8 mouse cellular contexts compared by ENCODE assay signal in the genomic region with DNA sequence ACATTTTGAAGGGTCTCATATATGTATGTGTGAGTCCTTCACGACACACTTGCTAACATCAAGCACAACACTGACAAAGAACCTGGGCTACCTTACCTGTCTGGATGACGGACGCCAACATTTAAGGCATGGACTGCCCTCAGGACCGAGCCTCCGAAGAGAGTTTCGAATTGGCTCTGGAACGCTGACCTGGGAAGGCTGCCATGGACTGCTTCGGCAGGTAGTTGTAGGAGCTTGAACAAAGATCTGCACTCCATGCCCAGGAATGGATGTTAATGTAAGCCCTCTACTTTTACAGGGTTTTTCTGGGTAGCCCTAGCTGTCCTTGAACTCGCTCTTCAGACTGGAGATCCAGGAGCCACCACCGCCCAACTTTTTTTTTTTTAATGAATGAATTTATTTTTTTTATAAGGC. TPM values are rescaled to one million over a fixed set of nuclear protein-coding genes. Genes with fewer than 3 reads are reported as not detected.
A peak's percentile ranks its signal among the peaks of the same experiment; 100 is the strongest.
DNase-seq lines count a peak whose midpoint lies in the region; ATAC-seq lines count a peak whose summit lies in the region.

No protein-coding gene starts in this region.

- WGBS in heart, embryonic 12.5 days: 3% methylated on average over 10 of the region's 10 CpGs
- WGBS in forebrain, embryonic 14.5 days: 2% methylated on average over 10 of the region's 10 CpGs
- WGBS in limb, embryonic 10.5 days: 2% methylated on average over 10 of the region's 10 CpGs
- under 1% methylated on average over 10 of the region's 10 CpGs for WGBS in neural tube, embryonic 11.5 days

- ATAC-seq in heart, embryonic 12.5 days (ENCODE audit: insufficient number of reproducible peaks, low FRiP score): peak; percentile 48; the same call in 1 of the 2 replicates
- ATAC-seq in forebrain, embryonic 14.5 days: no peak
- no peak for ATAC-seq in neural tube, embryonic 11.5 days (ENCODE audit: insufficient read depth, low FRiP score, low TSS enrichment)

- peak overlapping the region; percentile 53 for H3K9ac ChIP-seq in heart, embryonic 12.5 days
- H3K9ac ChIP-seq in forebrain, embryonic 14.5 days (ENCODE audit: low read length): peak overlapping the region; percentile 79
- peak overlapping the region; percentile 47; the same call in 1 of the 2 replicates for H3K9ac ChIP-seq in neural tube, embryonic 11.5 days (ENCODE audit: low read length)

- H3K4me3 ChIP-seq in heart, embryonic 12.5 days: peak overlapping the region; percentile 70
- peak overlapping the region; percentile 54 for H3K4me3 ChIP-seq in forebrain, embryonic 14.5 days (ENCODE audit: low read depth, low read length)
- peak overlapping the region; percentile 71 for H3K4me3 ChIP-seq in limb, embryonic 10.5 days
- peak overlapping the region; percentile 56 for H3K4me3 ChIP-seq in neural tube, embryonic 11.5 days (ENCODE audit: low read depth, low read length)

- H3K4me2 ChIP-seq in heart, embryonic 12.5 days: peak overlapping the region; percentile 88
- H3K4me2 ChIP-seq in forebrain, embryonic 14.5 days (ENCODE audit: low read length): peak overlapping the region; percentile 60
- peak overlapping the region; percentile 60 for H3K4me2 ChIP-seq in neural tube, embryonic 11.5 days (ENCODE audit: low read depth)

- no peak for DNase-seq in heart, adult 9 months (ENCODE audit: low spot score in 2 of 2)
- peak; percentile 35 for DNase-seq in R1 (ENCODE audit: low read depth, low spot score)
- DNase-seq in forebrain, embryonic 14.5 days (ENCODE audit: low spot score): peak; percentile 25
- DNase-seq in limb, embryonic 10.5 days (ENCODE audit: low spot score): peak; percentile 68
- peak; percentile 36 for DNase-seq in neural tube, embryonic 11.5 days (ENCODE audit: low spot score)
- DNase-seq in gastrocnemius, postnatal 4 days (ENCODE audit: low spot score in 2 of 2): no peak
- no peak for DNase-seq in gastrocnemius, postnatal 25 days

- peaks cover 5% of the 10 kb centered on the region; the same call in 1 of the 2 replicates for H3K4me1 ChIP-seq in heart, embryonic 12.5 days (replicated peaks)
- H3K4me1 ChIP-seq in forebrain, embryonic 14.5 days (ENCODE audit: control insufficient read depth, insufficient read depth, low read length): no peaks in the 10 kb centered on the region; the same call in none of the 2 replicates
- H3K4me1 ChIP-seq in limb, embryonic 10.5 days: peaks cover 9% of the 10 kb centered on the region; the same call in 1 of the 2 replicates
- H3K4me1 ChIP-seq in neural tube, embryonic 11.5 days (ENCODE audit: control insufficient read depth, insufficient read depth, low read length): no peaks in the 10 kb centered on the region

- H3K9me3 ChIP-seq in heart, embryonic 12.5 days (replicated peaks): no peaks in the 10 kb centered on the region
- no peaks in the 10 kb centered on the region for H3K9me3 ChIP-seq in forebrain, embryonic 14.5 days (replicated peaks; ENCODE audit: control insufficient read depth, low read length)
- H3K9me3 ChIP-seq in limb, embryonic 10.5 days (replicated peaks): no peaks in the 10 kb centered on the region
- no peaks in the 10 kb centered on the region for H3K9me3 ChIP-seq in neural tube, embryonic 11.5 days (ENCODE audit: control insufficient read depth, low read length)

- no peaks in the 10 kb centered on the region for H3K36me3 ChIP-seq in heart, embryonic 12.5 days
- H3K36me3 ChIP-seq in forebrain, embryonic 14.5 days (ENCODE audit: control insufficient read depth, insufficient read depth, low read length): no peaks in the 10 kb centered on the region
- no peaks in the 10 kb centered on the region for H3K36me3 ChIP-seq in limb, embryonic 10.5 days
- no peaks in the 10 kb centered on the region for H3K36me3 ChIP-seq in neural tube, embryonic 11.5 days (ENCODE audit: control insufficient read depth, insufficient read depth, low read length)

- no peak overlapping the region for H3K27ac ChIP-seq in heart, embryonic 12.5 days (ENCODE audit: poor library complexity, severe bottlenecking)
- no peak overlapping the region for H3K27ac ChIP-seq in forebrain, embryonic 14.5 days (ENCODE audit: low read depth, low read length)
- peak overlapping the region; percentile 91 for H3K27ac ChIP-seq in limb, embryonic 10.5 days
- no peak overlapping the region for H3K27ac ChIP-seq in neural tube, embryonic 11.5 days (ENCODE audit: low read depth, low read length)

- peaks cover 6% of the 10 kb centered on the region; the same call in 1 of the 2 replicates for H3K27me3 ChIP-seq in heart, embryonic 12.5 days (replicated peaks)
- 0 out of 2 replicates have a peak, but pooled peaks cover 4% of the 10 kb centered on the region for H3K27me3 ChIP-seq in forebrain, embryonic 14.5 days (replicated peaks; ENCODE audit: control insufficient read depth, insufficient read depth, low read length)
- peaks cover 14% of the 10 kb centered on the region; the same call in 1 of the 2 replicates for H3K27me3 ChIP-seq in limb, embryonic 10.5 days (ENCODE audit: low read depth, poor library complexity, severe bottlenecking)
- no peaks in the 10 kb centered on the region for H3K27me3 ChIP-seq in neural tube, embryonic 11.5 days (ENCODE audit: control insufficient read depth, insufficient read depth, low read length)

RNA-seq across cellular contexts. Expression of gene Trim27, which starts 44.0 kb away (rescaled TPM):
- polyA plus RNA-seq in heart, embryonic 12.5 days (2016; fragmentation: Nextera tagmentation; extraction: Ambion mirVana): 98.2 and 103 TPM in 2 replicates
- polyA plus RNA-seq in forebrain, embryonic 14.5 days (2014; fragmentation: Nextera tagmentation; extraction: Ambion mirVana): 80.7 and 82.3 TPM in 2 replicates
- 200 and 218 TPM in 2 replicates for polyA plus RNA-seq in limb, embryonic 10.5 days (2016; fragmentation: Nextera tagmentation; extraction: Ambion mirVana)
- 150 and 160 TPM in 2 replicates for polyA plus RNA-seq in neural tube, embryonic 11.5 days (2014; fragmentation: Nextera tagmentation; extraction: Ambion mirVana)
- 10 to 100 TPM; 46.7 to 48.8 TPM for total RNA-seq in gastrocnemius, postnatal 4 days (2021)
- total RNA-seq in gastrocnemius, postnatal 25 days (2021): 10 to 100 TPM; 20.6 to 24.7 TPM

Comparison
In these comparisons a context has a peak if more than half of its experiments do, and no peak if none do; other contexts are left out.
1. DNase-seq: peak in R1 (single experiment), forebrain, embryonic 14.5 days (single experiment), limb, embryonic 10.5 days (single experiment) and neural tube, embryonic 11.5 days (single experiment); none in heart, adult 9 months (0 of 2), gastrocnemius, postnatal 4 days (0 of 2) and gastrocnemius, postnatal 25 days (single experiment).
2. Peak in every context shown above with its lines, with median percentiles within 50 percentile points of each other: H3K4me2 ChIP-seq, H3K4me3 ChIP-seq and H3K9ac ChIP-seq.